Mouse (Mus musculus): ENCODE results near the gene Adh1.

Adh1 gene

DNA sequence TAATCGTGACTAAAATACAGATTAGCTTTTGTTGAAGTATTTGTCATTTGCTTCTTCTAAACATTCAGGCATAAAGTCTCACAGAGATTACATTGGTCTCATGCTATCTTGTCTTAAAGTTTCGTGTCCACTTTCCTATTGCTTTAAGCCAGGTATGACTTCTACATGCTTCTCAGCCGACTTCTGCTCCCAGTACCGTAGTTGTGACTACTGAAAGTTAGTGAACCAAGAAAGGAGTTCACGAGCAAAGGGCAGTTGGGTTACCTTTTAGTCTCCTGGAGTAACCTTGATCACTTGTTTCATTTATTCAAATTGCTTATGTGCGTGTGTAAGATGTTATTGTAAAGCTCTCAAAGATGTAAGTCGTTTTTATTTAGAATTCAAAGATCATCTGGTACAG is 25.2 kb downstream of the Adh1 start:
- DNase-seq (ENCODE audit: low read depth, low spot score), result no peak

DNA sequence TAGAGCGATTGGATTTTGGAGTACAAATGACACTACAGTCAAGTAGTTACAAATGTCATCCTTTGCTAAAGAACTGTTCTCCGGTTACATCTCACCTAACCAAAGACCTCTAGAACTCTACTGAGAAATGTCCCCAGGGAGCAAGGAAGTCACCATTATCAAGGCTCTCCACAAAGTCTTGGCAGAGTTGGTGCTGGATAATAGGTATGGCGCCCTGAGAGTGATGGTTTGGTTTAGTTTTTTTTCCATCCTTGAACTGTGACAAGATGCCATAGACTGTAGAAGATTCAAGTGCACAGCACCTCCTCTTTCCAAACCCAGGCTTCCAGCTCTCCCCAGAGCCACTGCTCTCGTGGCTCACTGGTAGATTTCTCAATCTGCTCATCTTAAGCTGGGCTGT is 26.9 kb downstream of the Adh1 start:
- DNase-seq (ENCODE audit: low read depth, low spot score), result no peak

DNA sequence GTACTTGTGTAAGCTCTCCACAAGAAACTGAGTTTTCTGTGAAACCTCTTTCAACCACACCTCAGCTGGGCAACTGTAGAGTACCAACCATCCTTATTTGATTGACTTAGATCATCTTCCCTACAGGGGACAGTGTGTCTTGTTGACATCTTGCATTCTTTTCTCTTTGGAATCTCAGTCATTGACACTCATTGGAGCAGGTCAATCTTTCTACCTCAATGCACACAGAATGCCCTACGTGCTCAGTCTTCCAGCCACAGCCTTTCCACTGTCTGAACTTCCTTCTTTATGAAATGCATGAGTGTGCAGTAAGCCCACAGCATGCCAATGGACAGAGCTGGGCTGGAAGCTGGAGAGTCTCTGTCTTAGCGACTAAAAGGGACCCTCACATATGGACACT is 29.9 kb downstream of the Adh1 start:
- no peak for DNase-seq (ENCODE audit: low read depth, low spot score)

DNA sequence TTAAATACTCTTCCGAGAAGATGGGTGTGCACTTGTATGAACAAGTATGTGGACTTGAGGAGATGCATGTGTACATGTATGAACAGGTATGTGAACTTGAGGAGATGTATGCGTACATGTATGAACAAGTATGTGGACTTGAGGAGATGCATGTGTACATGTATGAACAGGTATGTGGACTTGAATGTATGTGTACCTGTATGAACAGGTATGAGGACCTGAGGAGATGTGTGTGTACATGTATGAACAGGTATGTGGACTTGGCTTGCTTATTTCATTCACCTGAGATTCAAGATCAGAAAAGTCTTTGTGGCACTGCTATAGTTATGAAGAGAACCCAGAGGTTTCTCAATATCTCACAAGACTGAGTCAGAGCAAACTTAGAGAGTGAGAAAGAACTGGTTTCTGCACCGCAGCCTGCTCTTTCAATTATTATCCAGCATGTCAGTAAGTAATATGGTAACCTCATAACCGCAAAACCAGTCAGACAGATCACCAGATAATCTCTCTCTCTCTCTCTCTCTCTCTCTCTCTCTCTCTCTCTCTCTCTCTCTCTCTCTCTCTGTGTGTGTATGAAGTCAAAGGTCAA is 30.8 kb downstream of the Adh1 start:
- DNase-seq (ENCODE audit: low read depth, low spot score), result no peak

DNA sequence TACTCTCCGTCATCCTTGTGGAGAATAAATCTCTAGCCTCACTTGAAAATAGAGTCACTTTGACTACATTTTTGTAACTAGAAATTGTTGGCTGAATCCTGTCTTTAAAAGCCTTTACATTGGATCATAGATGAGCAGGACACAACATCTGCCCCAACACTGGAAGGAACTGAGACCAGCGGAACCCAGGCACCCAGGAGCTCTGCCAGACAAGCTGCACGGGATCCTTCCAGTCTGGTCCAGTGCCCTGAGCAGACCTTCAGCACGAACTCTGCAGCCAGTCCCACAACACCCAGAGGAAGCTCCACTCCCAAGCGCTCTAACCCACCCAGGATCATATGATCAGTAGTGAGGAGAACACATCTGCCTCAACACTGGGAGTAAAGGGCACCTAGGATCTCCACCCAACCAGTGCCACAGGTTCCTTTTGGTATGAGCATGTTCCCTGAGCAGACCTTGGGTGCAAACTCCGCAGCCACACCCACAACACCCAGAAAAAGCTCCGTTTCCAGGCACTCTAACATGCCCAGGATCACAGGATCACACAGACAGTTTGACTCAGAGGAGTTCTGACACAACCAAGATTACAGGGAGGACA is 32.6 kb downstream of the Adh1 start:
- no peak for DNase-seq (ENCODE audit: low read depth, low spot score)

DNA sequence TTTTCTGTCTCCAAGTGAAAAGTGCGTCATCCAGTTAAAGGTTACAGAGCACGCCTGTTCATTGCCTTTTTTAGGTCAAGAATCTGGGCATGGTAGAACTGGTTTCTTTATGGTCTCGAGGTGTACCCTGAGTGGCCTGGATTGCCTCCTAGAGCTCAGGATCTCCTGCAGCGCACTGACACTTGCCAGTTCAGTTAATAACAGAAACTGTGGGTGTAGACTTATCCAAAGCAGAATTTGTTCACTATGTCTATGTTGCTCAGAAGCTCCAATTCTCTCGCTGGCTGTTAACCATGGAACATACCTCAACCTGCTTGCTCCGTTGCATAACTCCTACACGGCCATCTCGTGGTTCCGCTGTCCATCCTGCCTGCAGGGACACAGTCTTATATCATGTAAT is 39.3 kb downstream of the Adh1 start:
- no peak for DNase-seq (ENCODE audit: low read depth, low spot score)

DNA sequence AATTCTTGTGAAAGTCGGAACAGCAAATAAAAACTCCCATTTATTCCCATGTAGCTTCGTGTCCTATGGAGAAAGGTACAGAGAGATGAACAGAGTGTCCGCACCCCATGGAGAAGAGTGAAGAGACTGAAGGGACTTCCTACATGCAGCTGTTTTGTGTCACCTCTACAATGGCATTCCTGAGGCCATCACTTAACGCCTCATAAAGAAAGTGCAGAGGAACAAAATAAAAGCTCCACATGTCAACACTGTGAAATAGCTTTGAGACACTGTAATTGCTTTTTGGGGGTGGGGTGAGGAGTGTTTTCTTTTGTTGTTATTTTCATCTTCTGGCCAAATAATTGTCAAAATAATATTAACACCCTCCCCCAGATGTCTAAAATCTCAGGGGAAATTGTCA is 41.9 kb downstream of the Adh1 start:
- DNase-seq (ENCODE audit: low read depth, low spot score), result no peak

DNA sequence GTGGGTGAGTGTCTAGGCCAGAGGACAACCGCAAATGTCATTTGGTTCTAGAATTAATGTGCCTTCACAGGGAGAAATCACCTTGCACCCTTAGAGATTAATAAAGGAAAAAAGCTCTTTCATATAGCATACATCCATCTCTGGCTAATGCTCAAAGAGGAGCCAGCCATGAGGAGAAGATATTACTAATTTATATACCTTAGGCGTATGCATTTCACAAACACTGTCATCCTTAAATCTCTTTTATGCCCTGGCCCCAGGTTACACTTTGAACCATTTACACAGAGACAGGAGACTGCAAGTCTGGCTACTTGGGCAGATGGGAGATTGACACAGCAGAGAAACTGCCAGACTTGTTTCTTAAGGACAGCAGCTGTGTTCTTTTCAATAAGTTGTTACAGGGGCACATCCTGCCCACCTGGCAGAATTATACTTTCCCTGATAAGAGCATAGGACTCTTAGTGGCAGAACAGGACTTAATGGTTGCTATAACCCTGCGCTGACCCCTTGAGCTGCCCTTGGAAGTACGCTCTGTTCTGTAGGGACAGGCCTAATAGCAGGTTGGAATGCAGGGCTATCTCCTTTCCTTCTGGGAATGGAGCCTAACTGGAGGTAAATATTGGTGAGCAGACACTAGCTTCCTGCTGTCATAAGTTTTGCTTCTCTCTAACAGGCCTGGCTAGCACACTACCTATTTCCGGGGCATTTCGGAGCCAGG is 43.1 kb downstream of the Adh1 start:
- DNase-seq (ENCODE audit: low read depth, low spot score), result peak; percentile 5

DNA sequence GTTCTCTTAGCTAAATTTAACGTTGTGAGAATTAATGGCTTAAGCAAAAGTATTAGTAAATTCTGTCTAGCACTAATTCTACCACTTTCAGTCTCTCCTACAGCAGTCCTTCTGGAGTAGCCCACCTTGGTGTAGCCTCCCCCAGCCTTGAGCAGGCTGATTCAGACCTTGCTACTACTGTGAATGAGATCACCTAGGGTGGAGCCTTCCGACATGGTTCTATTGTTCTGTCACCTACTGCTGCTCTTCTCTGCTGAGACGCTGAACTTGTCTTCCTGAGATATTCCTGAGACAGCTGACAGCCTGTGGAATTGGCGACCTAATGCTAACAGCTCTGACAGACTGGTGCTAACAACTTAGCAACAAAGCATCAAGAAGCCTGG is 43.7 kb downstream of the Adh1 start:
- DNase-seq (ENCODE audit: low read depth, low spot score), result no peak

DNA sequence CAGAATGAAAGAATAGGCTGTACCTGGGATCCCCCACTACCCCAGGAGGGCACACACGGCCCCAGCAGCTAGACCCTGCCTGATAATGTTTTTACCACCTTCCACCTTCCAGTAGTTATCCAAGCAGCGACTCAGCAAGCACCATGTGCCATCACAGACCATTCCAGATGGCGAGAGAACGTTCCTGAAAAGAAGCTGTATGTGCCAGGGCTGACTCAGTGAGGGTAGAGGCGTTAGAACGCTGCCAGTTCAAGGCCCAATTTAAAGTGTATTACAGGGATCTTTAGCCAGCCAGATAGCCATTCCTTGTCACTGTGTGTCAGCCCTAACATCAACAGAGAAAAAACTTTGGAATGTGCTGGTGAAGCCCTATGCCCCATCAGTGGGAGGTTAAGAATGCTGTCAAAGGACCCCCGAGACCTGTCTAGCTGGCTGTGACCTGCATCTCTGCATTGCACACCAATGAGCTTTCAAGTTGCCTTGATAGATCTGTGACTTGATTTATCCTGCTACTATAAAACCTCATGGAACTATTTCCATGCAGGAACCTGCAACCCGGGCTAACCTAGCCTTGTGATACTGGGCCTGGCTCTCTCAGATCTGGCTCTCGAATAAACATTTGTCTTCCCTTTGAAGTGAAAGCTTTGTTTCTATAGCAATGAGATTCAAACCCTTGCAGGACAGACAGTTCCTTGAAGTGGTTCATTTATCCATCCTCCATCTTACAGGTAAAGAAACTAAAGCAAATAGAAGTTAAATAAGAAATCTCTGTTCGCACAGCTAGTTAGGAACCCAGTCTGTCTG is 44.9 kb downstream of the Adh1 start:
- DNase-seq (ENCODE audit: low read depth, low spot score), result peak; percentile 53

DNA sequence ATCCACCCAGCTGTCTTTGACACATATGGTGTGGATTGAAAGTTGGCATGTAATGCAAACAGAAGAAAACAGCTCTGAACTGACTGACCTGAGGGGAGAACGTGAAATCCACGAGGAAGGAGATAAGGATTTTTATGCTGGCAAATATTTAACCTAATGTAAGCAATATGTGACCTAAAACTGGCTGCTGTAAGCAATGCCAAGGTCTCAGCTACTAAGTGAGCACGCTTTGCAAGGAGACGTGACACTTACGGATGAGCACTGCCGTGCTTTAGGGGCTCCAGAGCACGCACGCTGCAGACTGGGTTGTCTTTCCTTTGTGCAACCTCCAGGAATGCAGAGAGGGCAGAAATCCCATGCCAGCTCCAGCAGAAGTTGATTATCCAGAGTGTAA is 45.5 kb downstream of the Adh1 start:
- peak; percentile 15 for DNase-seq (ENCODE audit: low read depth, low spot score)

DNA sequence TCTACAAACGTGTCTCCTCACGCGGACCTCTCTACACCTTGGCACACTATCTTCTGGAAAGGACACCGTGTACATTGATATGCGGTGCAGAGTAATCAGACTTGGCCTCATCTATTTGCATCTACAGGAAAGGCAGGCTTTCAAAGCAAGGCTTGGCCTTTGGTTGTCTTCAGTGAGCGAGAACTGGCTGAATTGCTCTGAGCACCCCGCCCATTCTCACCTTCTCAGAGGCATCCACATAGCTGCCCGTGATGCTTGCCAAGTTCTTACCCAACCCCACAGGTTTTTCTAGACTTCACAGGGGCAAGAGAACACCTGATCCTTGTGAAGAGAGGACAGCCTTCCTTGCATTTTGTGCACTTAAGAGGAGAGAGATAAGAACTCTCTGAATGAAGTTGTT is 49.1 kb downstream of the Adh1 start:
- DNase-seq (ENCODE audit: low read depth, low spot score), result no peak

DNA sequence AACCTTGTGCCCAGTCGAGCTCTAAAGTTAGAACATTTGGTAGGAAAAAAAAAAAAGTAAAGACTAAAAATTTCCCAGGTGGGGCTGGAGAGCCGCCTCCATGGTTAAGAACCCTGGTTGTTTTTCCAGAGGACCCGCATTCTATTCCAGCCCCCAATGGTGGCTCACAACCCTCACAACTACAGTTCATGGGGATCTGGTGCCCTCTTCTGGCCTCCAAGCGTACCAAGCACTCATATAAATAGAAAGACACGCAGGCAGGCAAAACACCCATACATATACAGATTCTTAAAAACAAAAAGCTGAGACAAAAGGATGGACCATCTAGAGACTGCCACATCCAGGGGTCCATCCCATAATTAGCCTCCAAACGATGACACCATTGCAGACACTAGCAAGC is 50.2 kb downstream of the Adh1 start:
- DNase-seq (ENCODE audit: low read depth, low spot score), result peak; percentile 6

DNA sequence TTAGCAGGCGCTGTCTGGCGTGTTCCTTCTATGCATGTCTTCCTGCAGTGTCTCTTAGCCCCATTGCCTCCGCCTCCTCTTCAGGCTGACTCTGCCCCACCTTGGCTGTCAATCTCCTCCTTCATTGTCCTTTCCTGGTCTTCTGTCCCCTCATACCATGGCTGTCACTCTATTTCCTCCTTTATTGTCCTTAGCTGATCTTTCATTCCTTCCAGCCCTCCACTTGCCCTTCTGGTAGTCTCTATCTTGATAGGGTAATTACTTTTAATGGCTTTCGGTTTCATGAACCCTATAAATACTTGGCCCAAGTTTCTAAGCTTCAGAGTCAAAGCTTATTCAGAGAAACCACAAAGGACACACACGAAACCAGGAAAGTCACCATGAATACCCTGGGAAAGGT is 52.2 kb downstream of the Adh1 start, which contains the start of gene Adh6a:
Gene Adh6a, plus strand, starts transcription at position 322 of the 400 bp plus-strand sequence.
- DNase-seq (ENCODE audit: low read depth, low spot score), result no peak

DNA sequence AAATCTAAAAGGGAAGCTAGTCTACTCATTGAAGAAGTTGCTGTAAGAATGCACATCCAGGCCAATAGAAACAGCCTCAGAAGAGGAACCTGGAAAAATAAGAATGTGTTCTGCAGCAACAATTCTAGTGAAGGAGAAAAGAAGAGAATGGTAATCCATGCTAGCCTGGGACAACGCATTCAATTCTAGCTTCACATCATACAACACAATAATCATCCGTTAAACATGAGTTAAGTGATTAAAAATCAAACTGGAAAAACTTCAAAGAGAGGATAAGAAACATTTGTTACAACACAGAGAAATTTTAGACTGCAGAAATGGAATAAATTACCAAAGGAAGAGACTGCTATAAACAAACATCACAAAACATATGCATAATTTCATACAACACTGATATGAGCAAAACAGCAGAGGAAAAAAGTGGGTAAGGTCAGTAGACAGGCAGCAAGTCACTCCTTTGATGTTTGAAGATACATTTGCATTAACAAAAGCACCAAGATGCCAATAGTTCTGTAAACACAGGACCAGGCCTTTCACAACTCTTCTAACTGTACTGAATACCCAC is 56.2 kb downstream of the Adh1 start:
- no peak for DNase-seq (ENCODE audit: low read depth, low spot score)

DNA sequence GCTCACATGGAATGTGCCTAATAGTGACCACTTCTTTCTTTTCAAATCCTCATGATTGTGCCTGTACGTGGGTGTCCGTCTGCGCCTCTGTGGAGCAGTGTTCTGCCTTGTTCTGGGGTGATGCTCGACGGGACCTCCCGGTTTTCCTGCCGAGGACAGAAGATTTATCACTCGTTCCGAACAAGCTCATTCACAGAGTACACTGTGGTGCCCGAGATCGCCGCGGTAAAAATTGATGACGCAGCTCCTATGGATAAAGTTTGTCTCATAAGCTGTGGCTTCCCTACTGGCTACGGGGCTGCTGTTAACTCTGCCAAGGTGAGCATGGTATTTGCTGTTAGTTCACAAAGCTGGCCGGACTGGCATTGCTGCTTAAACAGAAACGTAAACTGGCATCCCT is 64.2 kb downstream of the Adh1 start:
- DNase-seq (ENCODE audit: low read depth, low spot score), result no peak

DNA sequence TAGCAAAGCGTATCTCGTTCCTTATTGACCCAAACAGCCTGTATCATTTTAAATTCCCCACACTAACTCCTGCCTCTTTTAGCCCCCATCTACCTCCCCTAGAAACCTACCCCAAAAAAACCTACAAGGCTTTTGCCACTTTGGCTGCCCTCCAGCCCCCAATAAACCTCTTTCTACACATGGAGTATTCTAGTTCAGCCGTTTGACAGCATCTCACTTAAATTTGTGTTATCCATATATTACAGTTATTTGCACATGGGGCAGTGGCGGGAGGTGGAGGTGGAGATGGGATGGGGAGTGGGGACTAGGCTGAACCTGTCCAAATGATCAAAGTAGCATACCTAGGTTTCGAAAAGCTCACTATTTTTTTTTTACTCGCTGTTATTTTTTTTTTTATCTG is 64.7 kb downstream of the Adh1 start:
- no peak for DNase-seq (ENCODE audit: low read depth, low spot score)

DNA sequence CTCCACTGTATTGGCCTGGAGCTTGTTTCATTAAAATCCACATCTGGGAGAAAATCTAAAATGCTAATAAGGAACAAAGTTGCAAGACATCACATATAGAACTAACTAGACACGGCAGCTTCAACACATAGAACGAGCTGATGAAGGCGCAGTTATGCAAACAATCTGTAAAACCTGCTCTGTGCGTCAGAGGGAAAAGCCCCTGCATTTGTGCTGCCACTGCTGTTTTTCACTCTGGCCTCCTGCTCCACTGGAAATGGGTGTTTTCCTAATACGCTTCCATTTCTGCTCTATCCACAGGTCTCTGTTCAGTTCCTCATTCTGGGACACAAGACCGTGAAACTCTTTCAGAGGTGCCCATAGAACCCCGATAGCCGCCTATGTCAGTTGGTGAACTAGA is 73.1 kb downstream of the Adh1 start:
- no peak for DNase-seq (ENCODE audit: low read depth, low spot score)

DNA sequence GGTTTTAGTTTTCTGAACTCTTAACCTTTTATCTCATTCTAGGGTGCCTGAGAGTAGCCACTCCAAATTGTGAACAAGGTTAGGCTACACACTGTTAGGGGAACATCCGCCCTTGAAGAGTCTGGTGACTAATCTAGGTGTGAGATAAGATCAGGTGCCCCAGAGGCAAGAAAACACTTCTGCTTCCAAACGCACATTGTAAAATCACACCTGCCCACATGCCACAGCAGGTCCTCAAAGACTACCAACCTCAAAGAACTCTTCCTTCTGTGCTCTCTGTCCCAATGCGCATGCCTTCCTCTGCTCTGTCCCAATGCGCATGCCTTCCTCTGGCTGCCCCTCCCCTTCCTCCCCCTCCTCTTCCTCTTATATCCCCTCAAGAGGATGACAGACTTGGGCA is 73.5 kb downstream of the Adh1 start:
- DNase-seq (ENCODE audit: low read depth, low spot score), result no peak

DNA sequence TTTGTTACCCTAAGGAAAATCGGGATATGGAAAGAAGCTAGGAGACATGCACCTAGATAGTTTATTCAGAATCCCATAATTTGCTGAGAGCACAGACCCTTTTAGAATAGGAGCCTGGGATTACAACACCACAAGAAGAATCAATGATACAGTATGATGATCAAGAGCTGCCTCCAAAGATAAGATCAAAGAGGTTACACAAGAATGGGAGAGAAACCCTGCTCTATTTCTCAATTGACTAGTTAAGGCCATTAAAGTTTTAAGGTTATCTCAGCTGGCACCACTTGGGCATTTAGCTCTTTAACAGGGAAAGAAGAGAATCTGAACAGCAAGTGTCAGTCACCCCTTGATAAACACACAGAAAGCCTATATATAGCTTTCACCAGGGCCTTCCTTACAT is 74.8 kb downstream of the Adh1 start:
- DNase-seq (ENCODE audit: low read depth, low spot score), result no peak

DNA sequence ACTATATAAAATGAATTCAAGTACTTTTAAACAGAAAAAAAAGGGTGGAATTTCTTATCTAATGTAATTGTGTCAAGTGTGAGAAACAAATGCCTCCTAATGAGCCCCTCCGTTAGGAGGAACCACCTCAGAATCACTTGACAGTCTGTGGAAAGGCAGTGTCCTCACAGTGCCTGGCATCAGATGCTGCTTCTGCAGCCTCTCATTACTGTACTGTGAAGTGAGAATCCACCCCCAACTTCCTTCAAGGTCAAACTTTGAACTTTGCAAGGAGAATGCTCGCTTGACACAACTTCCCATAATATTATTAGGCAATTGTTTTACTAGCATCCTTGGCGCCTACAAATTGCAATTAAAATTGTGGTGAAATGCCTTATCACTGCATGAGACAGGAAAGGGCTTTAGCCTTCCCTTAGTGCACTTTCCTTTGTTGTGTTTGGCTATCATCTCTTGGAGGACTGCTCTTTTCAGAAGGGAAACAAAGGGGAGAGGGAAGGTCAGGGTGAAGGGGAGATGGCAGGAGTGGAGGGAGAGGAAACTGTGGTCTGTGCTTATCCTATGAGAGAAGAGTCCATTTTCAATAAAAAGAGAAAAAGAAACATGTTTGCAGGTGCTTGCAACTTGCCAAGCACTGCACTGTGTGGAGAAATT is 75.4 kb downstream of the Adh1 start:
- DNase-seq (ENCODE audit: low read depth, low spot score), result no peak

Data from 3T3-L1 (cell line).